Mouse (Mus musculus) liver, adult 2 months (tissue): ENCODE data around the gene Zfp36l1. TPM values are rescaled to one million over a fixed set of nuclear protein-coding genes. Genes with fewer than 3 reads are reported as not detected.

Source experiments
- DNase-seq: peaks from one replicate; pipeline ENCODE4 v3.0.0-alpha.2; 2011; ENCODE audit warnings: low read depth, low spot score; ENCODE audit errors: extremely low read depth
- H3K27ac ChIP-seq: fragments of 200-500 bp; replicated peaks from 2 replicates; pipeline ENCODE4 v1.5.1; 2012; ENCODE audit warnings: low read depth, mild to moderate bottlenecking, control low read depth, inconsistent platforms, low read length; ENCODE audit not compliant: insufficient read depth
- H3K27me3 ChIP-seq: fragments of 200-500 bp; 2 replicates; pipeline ENCODE4 v1.6.1; 2012; ENCODE audit warnings: mild to moderate bottlenecking, moderate library complexity, low read length, inconsistent platforms; ENCODE audit not compliant: control insufficient read depth, insufficient read depth
- H3K36me3 ChIP-seq: fragments of 200-500 bp; 2 replicates; pipeline ENCODE4 v1.6.1; 2012; ENCODE audit warnings: low read length, inconsistent platforms; ENCODE audit not compliant: control insufficient read depth, insufficient read depth
- H3K4me1 ChIP-seq: fragments of 200-500 bp; 2 replicates; pipeline ENCODE4 v1.6.1; 2011; ENCODE audit warnings: low read length; ENCODE audit not compliant: control insufficient read depth, insufficient read depth
- H3K4me3 ChIP-seq: fragments of 200-500 bp; 2 replicates; pipeline ENCODE4 v1.5.1; 2011; ENCODE audit warnings: low read depth, mild to moderate bottlenecking, control low read depth, low read length, moderate library complexity; ENCODE audit not compliant: insufficient read depth
- H3K79me2 ChIP-seq: fragments of 200-500 bp; 2 replicates; pipeline ENCODE4 v1.6.1; 2012; ENCODE audit warnings: inconsistent platforms, mild to moderate bottlenecking, low read length, moderate library complexity; ENCODE audit not compliant: control insufficient read depth, insufficient read depth
- H3K9ac ChIP-seq: fragments of 200-500 bp; 2 replicates; pipeline ENCODE4 v1.6.1; 2012; ENCODE audit warnings: low read depth, mild to moderate bottlenecking, control low read depth, inconsistent platforms, low read length
- CTCF ChIP-seq: fragments of 200-500 bp; IDR thresholded peaks from 2 replicates; pipeline ENCODE4 v1.5.1; 2011; ENCODE audit warnings: low read depth, low read length, control low read depth
- POLR2A ChIP-seq: fragments of 200-500 bp; IDR thresholded peaks from 2 replicates; pipeline ENCODE4 v1.6.1; 2011; ENCODE audit warnings: low read length, control low read depth; ENCODE audit not compliant: insufficient read depth; ENCODE audit errors: extremely low read depth
- WGBS: fragments of 180-500 bp; shearing (Covaris S2); methylation state at CpG from one replicate; pipeline ENCODE4 v1.1.7; 2018; 5-methylcytosine and 5-hydroxymethylcytosine counted together
- polyA plus RNA-seq: library from polyadenylated mRNA; depleted of rRNA; stranded (reverse); fragments of >200 nt; gene quantifications from 2 replicates; pipeline ENCODE4 v1.2.3, GENCODE M21; 2012; rRNA removed
- total RNA-seq: library from RNA; depleted of rRNA; stranded (reverse); fragments of >200 nt; gene quantifications from 2 replicates; pipeline ENCODE4 v1.2.3, GENCODE M21; 2014; rRNA removed

Zfp36l1 gene
- total and polyA plus RNA-seq, 2 experiments = 15.4 to 125 TPM

GRCm38 (mm10) chr12:80060338-80060737 lies 52.5 kb downstream of the Zfp36l1 start:
- H3K79me2 ChIP-seq = no peaks in the 10 kb centered on the region
- DNase-seq = no peak

GRCm38 (mm10) chr12:80059773-80060328 lies 53.0 kb downstream of the Zfp36l1 start:
- no peaks in the 10 kb centered on the region for H3K27me3 ChIP-seq
- no peaks in the 10 kb centered on the region for H3K79me2 ChIP-seq
- 79% methylated on average over 5 of the region's 5 CpGs for WGBS
- TF ChIP-seq CTCF (no peak), POLR2A (no peak)
- no peak for DNase-seq
- no peak overlapping the region for H3K27ac ChIP-seq
- no peak overlapping the region for H3K4me3 ChIP-seq
- H3K36me3 ChIP-seq = no peaks in the 10 kb centered on the region
- H3K9ac ChIP-seq = no peak overlapping the region
- H3K4me1 ChIP-seq = no peaks in the 10 kb centered on the region

More at GRCm38 (mm10) chr12:80060338-80060737, 52.5 kb downstream of the Zfp36l1 start:
- WGBS = 78% methylated on average over 9 of the region's 9 CpGs
- TF ChIP-seq CTCF (no peak), POLR2A (no peak)
- no peak overlapping the region for H3K27ac ChIP-seq
- no peaks in the 10 kb centered on the region for H3K36me3 ChIP-seq
- no peak overlapping the region for H3K9ac ChIP-seq
- H3K4me3 ChIP-seq = no peak overlapping the region
- H3K4me1 ChIP-seq = no peaks in the 10 kb centered on the region
- no peaks in the 10 kb centered on the region for H3K27me3 ChIP-seq

Other genes with a start within 250 kb of the Zfp36l1 start
- 15.4 and 21.9 TPM in 2 replicates for gene Actn1, start 147.4 kb upstream of the Zfp36l1 start, total RNA-seq
- gene Actn1, start 147.4 kb upstream of the Zfp36l1 start, polyA plus RNA-seq = 11.0 and 17.6 TPM in 2 replicates